Mouse (Mus musculus): ENCODE measurements around the gene Macf1. TPM values are rescaled to one million over a fixed set of nuclear protein-coding genes. Genes with fewer than 3 reads are reported as not detected.

Gene Macf1
- polyA plus RNA-seq, 1 experiment = 142 TPM

DNA sequence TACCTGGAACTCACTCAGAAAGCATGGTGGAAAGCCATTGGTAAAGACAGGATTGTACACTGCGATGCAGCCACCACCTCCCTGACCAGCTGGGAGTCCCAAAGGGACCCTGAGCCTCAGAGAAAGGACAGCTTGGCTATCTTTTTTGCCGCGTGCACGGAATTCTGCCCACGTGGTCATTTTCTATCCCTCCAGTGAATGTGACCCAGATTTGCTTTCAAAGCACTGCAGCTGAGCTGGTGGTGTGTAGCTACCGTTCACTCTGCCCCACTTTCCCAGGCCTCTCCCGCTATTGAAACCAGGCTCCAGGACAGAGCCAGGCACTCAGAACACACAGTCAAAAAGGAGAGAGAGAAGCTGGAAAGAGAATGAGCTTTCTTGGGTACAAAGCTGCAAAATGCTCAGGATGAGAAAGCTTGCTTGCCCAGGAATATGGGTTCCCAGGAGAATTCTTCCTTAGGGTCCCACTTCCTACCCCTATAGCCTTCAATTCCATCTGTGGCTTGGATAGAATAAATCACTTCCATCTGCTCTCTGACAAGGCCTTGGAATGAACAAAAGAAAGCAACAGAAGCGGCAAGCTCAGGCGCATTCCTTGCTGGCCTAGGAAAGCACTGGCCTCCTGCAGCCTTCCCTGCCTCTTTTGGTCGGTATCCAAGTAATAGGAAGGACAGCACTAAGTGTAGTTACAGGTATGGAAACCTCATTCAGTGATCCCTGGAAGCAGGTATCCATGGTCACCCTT, 6.9 kb downstream of the Macf1 start:
- Histone ChIP-seq H3K4me3 (ENCODE audit: extremely low read depth, insufficient read depth, insufficient read length) (no peak overlapping the region), H3K27me3 (ENCODE audit: control insufficient read depth, insufficient read depth, low read length) (no peaks in the 10 kb centered on the region), H3K4me1 (ENCODE audit: control insufficient read depth, insufficient read depth, insufficient read length) (no peaks in the 10 kb centered on the region), H3K27ac (ENCODE audit: insufficient read depth, low read length) (no peak overlapping the region), H3K36me3 (ENCODE audit: control insufficient read depth, insufficient read depth, low read length) (no peaks in the 10 kb centered on the region)
- DNase-seq (ENCODE audit: low read depth in 1 of 2, low spot score in 2 of 2) = no peak
- no peak for TF ChIP-seq CTCF (IDR thresholded peaks at IDR 0.05; ENCODE audit: extremely low read depth, insufficient read depth, insufficient read length, insufficient replicate concordance)
- no peak for TF ChIP-seq POLR2A (IDR thresholded peaks at IDR 0.05; ENCODE audit: low read depth, low read length)
- WGBS = 89% methylated on average over 10 of the region's 10 CpGs

DNA sequence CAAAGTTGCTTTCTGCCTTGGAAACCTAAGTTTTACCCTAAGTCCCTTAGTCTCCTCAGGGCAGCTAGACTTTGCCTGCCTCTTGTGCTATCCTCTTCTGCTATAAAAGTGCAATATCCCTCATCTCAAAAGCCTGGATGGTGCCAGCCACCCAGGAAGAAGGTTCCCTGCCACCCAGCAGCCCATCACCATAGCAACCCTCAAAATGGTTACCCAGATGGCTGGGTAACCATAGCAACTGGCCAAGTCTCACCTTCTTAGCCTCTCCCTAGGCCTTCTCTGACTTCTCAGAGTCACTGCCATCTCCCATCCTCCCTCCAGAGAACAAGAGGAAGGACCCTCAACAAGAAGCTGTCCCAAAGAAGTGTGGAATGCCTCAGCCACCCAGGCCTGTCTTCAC, 13.6 kb downstream of the Macf1 start:
- Histone ChIP-seq H3K4me3 (ENCODE audit: extremely low read depth, insufficient read depth, insufficient read length) (no peak overlapping the region), H3K36me3 (ENCODE audit: control insufficient read depth, insufficient read depth, low read length) (no peaks in the 10 kb centered on the region), H3K27me3 (ENCODE audit: control insufficient read depth, insufficient read depth, low read length) (no peaks in the 10 kb centered on the region), H3K27ac (ENCODE audit: insufficient read depth, low read length) (no peak overlapping the region), H3K4me1 (ENCODE audit: control insufficient read depth, insufficient read depth, insufficient read length) (no peaks in the 10 kb centered on the region)
- TF ChIP-seq POLR2A (IDR thresholded peaks at IDR 0.05; ENCODE audit: low read depth, low read length) = no peak
- TF ChIP-seq CTCF (IDR thresholded peaks at IDR 0.05; ENCODE audit: extremely low read depth, insufficient read depth, insufficient read length, insufficient replicate concordance) = no peak
- no peak for DNase-seq (ENCODE audit: low read depth in 1 of 2, low spot score in 2 of 2)

DNA sequence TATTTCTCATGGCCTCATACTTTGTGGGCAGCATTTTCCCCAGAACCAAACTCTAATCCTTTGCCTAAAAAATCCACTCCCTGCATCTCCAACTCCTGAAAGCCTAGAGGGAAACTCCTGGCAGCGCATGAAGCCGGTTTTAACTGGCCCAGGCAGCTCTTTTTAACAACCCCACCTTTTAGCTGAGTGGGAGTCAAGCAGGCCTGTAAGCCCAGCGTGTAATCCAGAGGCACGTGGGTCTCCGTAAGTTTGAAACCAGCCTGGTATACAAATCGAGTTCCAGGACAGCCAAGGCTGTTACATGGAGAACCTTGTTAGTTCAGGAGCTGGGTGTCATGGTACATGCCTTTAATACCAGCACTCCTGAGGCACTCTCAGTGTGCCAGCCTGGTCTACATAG, 14.5 kb downstream of the Macf1 start:
- TF ChIP-seq POLR2A (IDR thresholded peaks at IDR 0.05; ENCODE audit: low read depth, low read length) (no peak), CTCF (IDR thresholded peaks at IDR 0.05; ENCODE audit: extremely low read depth, insufficient read depth, insufficient read length, insufficient replicate concordance) (no peak)
- no peak for DNase-seq (ENCODE audit: low read depth in 1 of 2, low spot score in 2 of 2)
- no peak overlapping the region for H3K4me3 ChIP-seq (ENCODE audit: extremely low read depth, insufficient read depth, insufficient read length)
- no peaks in the 10 kb centered on the region for H3K36me3 ChIP-seq (ENCODE audit: control insufficient read depth, insufficient read depth, low read length)
- peaks cover under 1% of the 10 kb centered on the region for H3K27me3 ChIP-seq (ENCODE audit: control insufficient read depth, insufficient read depth, low read length)
- WGBS = 84% methylated on average over 6 of the region's 6 CpGs
- H3K27ac ChIP-seq (ENCODE audit: insufficient read depth, low read length) = no peak overlapping the region
- H3K4me1 ChIP-seq (ENCODE audit: control insufficient read depth, insufficient read depth, insufficient read length) = no peaks in the 10 kb centered on the region; the same call in 1 of the 2 replicates

DNA sequence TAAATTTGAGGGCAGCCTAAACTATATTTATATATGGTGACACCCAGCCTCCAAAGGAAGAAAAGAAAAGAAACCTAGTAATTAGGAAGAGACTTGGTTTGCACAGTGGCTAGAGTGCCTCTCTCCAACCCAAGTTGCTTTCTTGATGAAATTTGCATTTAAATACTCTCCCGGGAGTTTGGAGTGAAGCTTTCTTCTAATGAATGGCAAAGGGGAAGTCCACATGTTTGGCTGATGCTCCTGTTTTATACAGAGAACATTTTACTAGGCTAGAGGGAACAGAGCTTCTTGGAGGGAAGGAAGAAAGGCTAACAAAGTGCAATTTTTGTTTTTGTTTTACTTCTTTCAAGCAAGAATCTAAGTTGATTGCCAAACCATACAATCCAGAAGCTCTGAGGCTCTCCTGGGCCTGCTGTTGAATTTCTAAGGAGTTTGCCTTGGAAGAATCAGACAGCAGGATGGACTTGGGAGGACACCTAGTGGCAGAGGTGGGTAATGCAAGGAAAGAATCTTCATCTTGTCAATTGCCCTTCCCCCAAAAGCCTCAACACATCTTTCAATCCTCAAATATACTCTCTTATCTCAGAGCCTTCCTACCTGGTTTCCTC, 16.8 kb downstream of the Macf1 start:
- peak; percentile 30 to 61 for DNase-seq (ENCODE audit: low read depth in 1 of 2, low spot score in 2 of 2)
- WGBS = 14% methylated on average over 1 of the region's 1 CpGs
- Histone ChIP-seq H3K4me3 (ENCODE audit: extremely low read depth, insufficient read depth, insufficient read length) (no peak overlapping the region), H3K27me3 (ENCODE audit: control insufficient read depth, insufficient read depth, low read length) (peaks cover 11% of the 10 kb centered on the region), H3K27ac (ENCODE audit: insufficient read depth, low read length) (no peak overlapping the region), H3K4me1 (ENCODE audit: control insufficient read depth, insufficient read depth, insufficient read length) (peaks cover 5% of the 10 kb centered on the region; the same call in 1 of the 2 replicates), H3K36me3 (ENCODE audit: control insufficient read depth, insufficient read depth, low read length) (no peaks in the 10 kb centered on the region)
- peak; percentile 69; the same call in 1 of the 2 replicates for TF ChIP-seq CTCF (IDR thresholded peaks at IDR 0.05; ENCODE audit: extremely low read depth, insufficient read depth, insufficient read length, insufficient replicate concordance)
- no peak for TF ChIP-seq POLR2A (IDR thresholded peaks at IDR 0.05; ENCODE audit: low read depth, low read length)

DNA sequence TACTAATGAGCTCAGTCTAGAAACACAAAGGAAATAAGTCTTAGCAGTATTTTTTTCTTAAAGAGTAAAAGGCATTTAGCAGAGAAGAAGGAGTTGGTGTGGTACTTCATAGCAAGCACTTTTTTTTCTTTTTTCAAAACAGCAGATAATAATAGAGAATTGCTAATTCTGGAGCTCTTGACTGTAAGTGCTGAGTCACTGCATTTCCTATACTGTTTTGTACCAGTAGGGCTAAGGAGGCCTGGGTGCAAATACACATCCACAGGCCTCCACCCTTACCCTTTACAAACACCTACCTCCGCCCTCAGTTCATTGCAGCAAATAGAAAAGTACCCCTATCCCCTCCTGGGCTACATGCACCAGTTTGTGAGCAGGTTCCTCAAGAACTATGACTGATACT, 17.6 kb downstream of the Macf1 start:
- WGBS = 88% methylated on average over 1 of the region's 1 CpGs
- H3K4me3 ChIP-seq (ENCODE audit: extremely low read depth, insufficient read depth, insufficient read length) = no peak overlapping the region
- peaks cover 5% of the 10 kb centered on the region; the same call in 1 of the 2 replicates for H3K4me1 ChIP-seq (ENCODE audit: control insufficient read depth, insufficient read depth, insufficient read length)
- TF ChIP-seq POLR2A (IDR thresholded peaks at IDR 0.05; ENCODE audit: low read depth, low read length) = no peak
- no peak for TF ChIP-seq CTCF (IDR thresholded peaks at IDR 0.05; ENCODE audit: extremely low read depth, insufficient read depth, insufficient read length, insufficient replicate concordance)
- no peak for DNase-seq (ENCODE audit: low read depth in 1 of 2, low spot score in 2 of 2)
- H3K27me3 ChIP-seq (ENCODE audit: control insufficient read depth, insufficient read depth, low read length) = peaks cover 11% of the 10 kb centered on the region
- H3K27ac ChIP-seq (ENCODE audit: insufficient read depth, low read length) = no peak overlapping the region
- no peaks in the 10 kb centered on the region for H3K36me3 ChIP-seq (ENCODE audit: control insufficient read depth, insufficient read depth, low read length)

DNA sequence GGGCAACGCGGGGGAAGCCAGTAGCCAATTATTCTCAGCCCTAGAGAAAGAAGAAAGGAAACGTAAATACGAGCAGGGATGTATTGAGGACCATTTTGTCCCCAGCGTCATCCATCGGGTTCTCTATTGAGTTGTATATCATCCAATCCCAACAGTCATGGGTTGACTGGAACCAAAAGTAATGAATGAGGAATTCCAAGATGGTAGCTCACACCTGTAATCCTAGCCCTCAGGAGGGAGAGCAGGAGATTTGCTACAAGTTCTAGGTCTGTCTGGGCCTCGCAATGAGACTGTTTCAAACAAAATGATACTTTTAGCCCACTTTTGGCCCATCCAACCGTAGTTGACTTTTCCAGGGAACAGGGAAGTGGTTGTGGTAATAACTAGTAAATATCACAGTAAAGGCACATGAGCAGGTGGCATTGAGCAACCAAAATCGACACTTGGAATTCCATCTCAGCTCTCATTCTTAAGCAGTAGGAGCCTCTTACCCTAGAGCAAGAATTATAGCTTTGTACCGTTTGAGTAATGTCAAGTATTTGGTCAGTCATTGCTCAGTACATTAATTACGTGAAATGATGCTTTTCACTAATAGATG, 18.4 kb downstream of the Macf1 start:
- WGBS = 80% methylated on average over 11 of the region's 11 CpGs
- Histone ChIP-seq H3K27ac (ENCODE audit: insufficient read depth, low read length) (no peak overlapping the region), H3K4me3 (ENCODE audit: extremely low read depth, insufficient read depth, insufficient read length) (peak overlapping the region; percentile 80; the same call in 1 of the 2 replicates), H3K27me3 (ENCODE audit: control insufficient read depth, insufficient read depth, low read length) (peaks cover 11% of the 10 kb centered on the region), H3K36me3 (ENCODE audit: control insufficient read depth, insufficient read depth, low read length) (no peaks in the 10 kb centered on the region), H3K4me1 (ENCODE audit: control insufficient read depth, insufficient read depth, insufficient read length) (peaks cover 5% of the 10 kb centered on the region; the same call in 1 of the 2 replicates)
- TF ChIP-seq CTCF (IDR thresholded peaks at IDR 0.05; ENCODE audit: extremely low read depth, insufficient read depth, insufficient read length, insufficient replicate concordance) = no peak
- TF ChIP-seq POLR2A (IDR thresholded peaks at IDR 0.05; ENCODE audit: low read depth, low read length) = no peak
- no peak for DNase-seq (ENCODE audit: low read depth in 1 of 2, low spot score in 2 of 2)
